Mouse (Mus musculus): ENCODE results near the gene Dnaja4.

Dnaja4 gene

DNA sequence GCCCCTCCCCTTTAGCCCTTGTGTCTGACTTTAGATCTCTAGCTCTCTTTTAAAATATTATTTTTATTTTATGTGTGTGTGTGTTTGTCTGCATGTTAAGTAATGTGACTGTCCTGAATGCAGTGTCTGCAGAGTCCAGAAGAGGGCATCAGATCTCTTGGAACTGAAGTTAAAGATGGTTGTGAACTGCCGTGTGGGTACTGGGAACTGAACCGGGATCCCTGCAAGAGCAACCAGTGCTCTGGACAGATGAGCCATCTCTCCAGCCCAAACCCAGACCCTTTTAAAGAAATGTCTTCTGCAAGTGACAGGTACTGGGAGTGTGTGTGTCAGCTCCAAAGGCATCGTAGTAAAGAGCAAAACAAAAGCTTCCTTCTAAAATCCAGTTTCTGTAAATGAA, 32.6 kb upstream of the Dnaja4 start:
- no peak for TF ChIP-seq POU5F1 (IDR thresholded peaks at IDR 0.05; ENCODE audit: borderline replicate concordance, low read length)
- TF ChIP-seq CTCF (conservative IDR thresholded peaks at IDR 0.05; ENCODE audit: low read length): peak; percentile 23; the same call in 1 of the 2 replicates
- no peak for TF ChIP-seq NANOG (IDR thresholded peaks at IDR 0.05; ENCODE audit: borderline replicate concordance, low read length)

DNA sequence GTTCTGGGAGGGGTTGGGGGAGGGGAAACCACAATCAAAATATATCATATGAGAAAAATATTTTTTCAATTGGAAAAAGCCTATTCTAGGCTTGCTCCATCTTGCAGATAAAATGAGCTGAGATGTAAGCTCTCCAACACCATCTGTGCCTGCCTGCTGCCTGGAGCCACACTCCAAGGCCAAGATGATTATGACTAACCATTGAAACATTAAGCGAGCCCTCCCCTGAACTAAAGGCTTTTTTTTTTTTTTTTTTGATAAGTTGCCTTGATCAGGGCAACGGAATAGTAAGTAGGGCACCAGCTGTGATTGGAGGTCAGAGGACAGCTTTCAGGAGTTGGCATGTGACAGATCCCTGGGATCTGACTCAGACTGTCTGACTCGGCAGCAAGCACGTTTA, 30.2 kb upstream of the Dnaja4 start:
- TF ChIP-seq CTCF (conservative IDR thresholded peaks at IDR 0.05; ENCODE audit: low read length) (no peak), POU5F1 (IDR thresholded peaks at IDR 0.05; ENCODE audit: borderline replicate concordance, low read length) (no peak), NANOG (IDR thresholded peaks at IDR 0.05; ENCODE audit: borderline replicate concordance, low read length) (no peak)
- Histone ChIP-seq H3K4me1 (replicated peaks; ENCODE audit: low read depth, low read length) (no peaks in the 10 kb centered on the region), H3K4me3 (replicated peaks; ENCODE audit: low read length) (no peak overlapping the region), H3K9me3 (ENCODE audit: low read length) (no peaks in the 10 kb centered on the region), H3K27me3 (ENCODE audit: insufficient read depth, low read length) (no peaks in the 10 kb centered on the region), H3K36me3 (ENCODE audit: insufficient read depth, low read length) (no peaks in the 10 kb centered on the region)

More for the DNA sequence above, 32.6 kb upstream of the Dnaja4 start:
- H3K27me3 ChIP-seq (ENCODE audit: insufficient read depth, low read length): 0 out of 2 replicates have a peak, but pooled peaks cover 6% of the 10 kb centered on the region
- no peak overlapping the region for H3K4me3 ChIP-seq (replicated peaks; ENCODE audit: low read length)
- H3K36me3 ChIP-seq (ENCODE audit: insufficient read depth, low read length): no peaks in the 10 kb centered on the region
- H3K4me1 ChIP-seq (replicated peaks; ENCODE audit: low read depth, low read length): peaks cover 10% of the 10 kb centered on the region
- H3K9me3 ChIP-seq (ENCODE audit: low read length): no peaks in the 10 kb centered on the region

DNA sequence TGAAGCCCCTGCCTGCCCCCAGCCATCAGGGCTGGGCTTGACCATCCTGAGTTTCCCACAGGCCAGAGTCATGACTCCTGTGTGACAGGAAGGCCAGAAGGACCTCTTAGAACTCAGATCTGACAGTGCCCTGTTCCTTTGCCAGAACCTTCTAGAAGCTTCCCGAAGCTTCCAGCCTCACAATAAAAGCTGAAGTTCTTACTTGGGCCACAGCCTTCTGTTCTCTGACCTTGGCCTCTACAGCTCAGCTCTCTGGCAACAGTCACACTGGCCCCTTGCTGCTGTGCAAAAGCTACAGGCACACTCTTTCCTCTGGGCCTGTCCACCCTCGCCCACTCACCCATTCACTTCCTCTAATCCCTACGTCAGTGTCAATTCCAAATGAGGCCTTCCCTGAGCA, 26.7 kb upstream of the Dnaja4 start:
- Histone ChIP-seq H3K9me3 (ENCODE audit: low read length) (no peaks in the 10 kb centered on the region), H3K36me3 (ENCODE audit: insufficient read depth, low read length) (no peaks in the 10 kb centered on the region), H3K27me3 (ENCODE audit: insufficient read depth, low read length) (peaks cover 2% of the 10 kb centered on the region; the same call in 1 of the 2 replicates), H3K4me1 (replicated peaks; ENCODE audit: low read depth, low read length) (no peaks in the 10 kb centered on the region; the same call in 1 of the 2 replicates), H3K4me3 (replicated peaks; ENCODE audit: low read length) (no peak overlapping the region)
- TF ChIP-seq POU5F1 (IDR thresholded peaks at IDR 0.05; ENCODE audit: borderline replicate concordance, low read length) (no peak), NANOG (IDR thresholded peaks at IDR 0.05; ENCODE audit: borderline replicate concordance, low read length) (no peak), CTCF (conservative IDR thresholded peaks at IDR 0.05; ENCODE audit: low read length) (no peak)

DNA sequence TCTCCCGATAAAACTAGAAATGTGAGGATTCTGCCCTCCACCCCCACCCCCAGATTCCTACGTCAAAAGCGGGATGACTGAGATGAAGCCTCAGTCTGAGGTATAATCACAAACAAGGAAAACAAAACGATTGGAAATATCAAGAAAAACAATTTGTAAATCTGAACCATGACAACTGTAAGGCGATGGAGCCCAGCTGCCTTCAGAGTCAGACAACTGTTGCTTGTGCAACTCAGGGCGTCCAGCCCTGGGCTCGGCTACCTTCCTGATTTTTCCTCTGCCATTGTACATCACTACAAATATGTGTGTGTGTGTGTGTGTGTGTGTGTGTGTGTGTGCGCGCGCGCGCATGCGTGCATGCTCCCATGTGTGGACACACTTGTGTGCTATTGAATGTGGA, 24.8 kb upstream of the Dnaja4 start:
- Histone ChIP-seq H3K9me3 (ENCODE audit: low read length) (no peaks in the 10 kb centered on the region), H3K4me3 (replicated peaks; ENCODE audit: low read length) (no peak overlapping the region), H3K4me1 (replicated peaks; ENCODE audit: low read depth, low read length) (no peaks in the 10 kb centered on the region; the same call in 1 of the 2 replicates), H3K27me3 (ENCODE audit: insufficient read depth, low read length) (peaks cover 10% of the 10 kb centered on the region), H3K36me3 (ENCODE audit: insufficient read depth, low read length) (no peaks in the 10 kb centered on the region)
- TF ChIP-seq POU5F1 (IDR thresholded peaks at IDR 0.05; ENCODE audit: borderline replicate concordance, low read length): no peak
- no peak for TF ChIP-seq CTCF (conservative IDR thresholded peaks at IDR 0.05; ENCODE audit: low read length)
- TF ChIP-seq NANOG (IDR thresholded peaks at IDR 0.05; ENCODE audit: borderline replicate concordance, low read length): no peak

DNA sequence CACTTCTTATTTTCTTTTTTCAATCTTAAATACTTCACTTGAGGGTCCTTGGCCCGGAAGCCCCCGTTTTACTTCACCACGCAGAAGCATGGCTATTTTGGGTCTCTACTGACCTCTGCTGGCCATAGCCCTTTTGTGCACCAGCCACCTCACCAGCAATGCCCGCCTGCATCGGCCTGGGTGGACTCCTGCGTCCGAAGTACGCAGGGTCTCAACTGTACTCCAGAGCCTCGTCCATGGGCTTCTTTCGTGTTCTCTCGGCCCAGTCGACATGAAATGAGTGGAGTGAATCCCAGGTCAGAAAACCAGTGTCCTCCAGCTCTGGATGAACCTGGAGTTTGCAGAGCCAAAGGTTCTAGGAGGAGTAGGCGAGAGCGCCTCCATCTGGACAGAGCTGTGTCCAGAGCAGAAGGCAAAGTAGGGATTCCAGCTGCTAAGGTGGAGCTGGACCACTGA, 22.1 kb upstream of the Dnaja4 start:
- TF ChIP-seq CTCF (conservative IDR thresholded peaks at IDR 0.05; ENCODE audit: low read length) (peak; percentile 66), NANOG (IDR thresholded peaks at IDR 0.05; ENCODE audit: borderline replicate concordance, low read length) (no peak)
- no peaks in the 10 kb centered on the region; the same call in 1 of the 2 replicates for H3K4me1 ChIP-seq (replicated peaks; ENCODE audit: low read depth, low read length)
- no peaks in the 10 kb centered on the region for H3K36me3 ChIP-seq (ENCODE audit: insufficient read depth, low read length)

DNA sequence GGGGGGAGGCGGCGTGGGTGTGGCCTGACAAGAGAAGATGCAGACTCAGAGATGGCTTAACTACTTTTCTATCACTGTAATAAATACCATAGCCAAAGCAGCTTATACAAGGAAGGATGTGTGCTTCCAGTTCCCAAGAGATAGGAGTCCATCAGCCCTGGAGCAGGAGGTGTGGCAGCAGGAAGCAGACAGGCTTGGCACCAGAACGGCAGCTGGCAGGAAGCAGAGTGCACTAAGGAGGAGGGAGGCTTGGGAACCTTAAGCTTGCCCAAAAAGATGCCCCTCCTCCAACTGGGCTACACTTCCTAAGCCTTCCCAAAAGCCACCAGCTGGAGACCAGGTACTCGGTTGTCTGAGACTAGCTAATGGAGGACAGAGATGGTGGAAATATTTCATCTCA, 15.8 kb upstream of the Dnaja4 start:
- H3K9me3 ChIP-seq (ENCODE audit: low read length): no peaks in the 10 kb centered on the region
- H3K4me3 ChIP-seq (replicated peaks; ENCODE audit: low read length): no peak overlapping the region
- TF ChIP-seq CTCF (conservative IDR thresholded peaks at IDR 0.05; ENCODE audit: low read length) (no peak), POU5F1 (IDR thresholded peaks at IDR 0.05; ENCODE audit: borderline replicate concordance, low read length) (no peak), NANOG (IDR thresholded peaks at IDR 0.05; ENCODE audit: borderline replicate concordance, low read length) (no peak)
- peaks cover 41% of the 10 kb centered on the region for H3K27me3 ChIP-seq (ENCODE audit: insufficient read depth, low read length)
- no peaks in the 10 kb centered on the region for H3K36me3 ChIP-seq (ENCODE audit: insufficient read depth, low read length)
- H3K4me1 ChIP-seq (replicated peaks; ENCODE audit: low read depth, low read length): no peaks in the 10 kb centered on the region

More for the DNA sequence above, 22.1 kb upstream of the Dnaja4 start:
- Histone ChIP-seq H3K9me3 (ENCODE audit: low read length) (no peaks in the 10 kb centered on the region), H3K27me3 (ENCODE audit: insufficient read depth, low read length) (peaks cover 22% of the 10 kb centered on the region), H3K4me3 (replicated peaks; ENCODE audit: low read length) (peak overlapping the region; percentile 32; the same call in 1 of the 2 replicates)

DNA sequence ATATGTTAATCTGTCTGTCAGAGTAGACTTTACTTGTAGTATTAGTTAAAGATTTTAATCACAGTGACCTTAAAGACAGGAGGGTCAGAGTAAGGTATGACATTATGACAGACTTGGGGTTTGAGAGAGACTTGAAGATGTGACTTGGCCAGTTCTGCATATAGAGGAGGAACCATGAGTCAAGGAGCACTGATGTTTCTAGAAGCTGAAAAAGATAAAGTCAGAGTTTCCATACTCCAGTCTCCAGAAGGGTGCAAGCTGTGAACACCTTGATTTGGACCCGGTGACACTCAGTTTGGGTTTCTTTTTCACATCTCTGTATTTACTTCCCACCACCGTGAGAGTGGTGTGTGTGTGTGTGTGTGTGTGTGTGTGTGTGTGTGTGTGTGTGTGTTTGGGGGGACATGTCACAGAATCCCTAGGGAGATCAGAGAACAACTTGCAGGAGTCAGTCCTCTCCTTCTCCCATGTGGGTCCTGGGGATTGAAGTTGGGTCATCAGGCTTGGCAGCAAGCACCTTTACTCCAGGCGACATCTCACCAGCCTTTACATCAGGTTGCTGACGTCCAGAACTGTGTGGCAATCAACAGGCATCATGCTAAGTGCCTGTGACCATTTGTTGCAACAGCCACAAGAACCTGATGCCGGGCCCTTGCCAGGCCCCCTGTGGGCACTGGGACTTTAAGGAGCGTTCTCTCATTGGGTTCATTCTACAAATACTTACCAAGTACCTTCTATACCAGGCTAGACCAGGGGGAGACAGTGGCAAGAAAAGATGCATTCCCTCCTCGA, 14.7 kb upstream of the Dnaja4 start:
- Histone ChIP-seq H3K9me3 (ENCODE audit: low read length) (no peaks in the 10 kb centered on the region), H3K4me1 (replicated peaks; ENCODE audit: low read depth, low read length) (no peaks in the 10 kb centered on the region), H3K4me3 (replicated peaks; ENCODE audit: low read length) (no peak overlapping the region), H3K27me3 (ENCODE audit: insufficient read depth, low read length) (peaks cover 38% of the 10 kb centered on the region), H3K36me3 (ENCODE audit: insufficient read depth, low read length) (no peaks in the 10 kb centered on the region)
- TF ChIP-seq POU5F1 (IDR thresholded peaks at IDR 0.05; ENCODE audit: borderline replicate concordance, low read length) (no peak), CTCF (conservative IDR thresholded peaks at IDR 0.05; ENCODE audit: low read length) (no peak), NANOG (IDR thresholded peaks at IDR 0.05; ENCODE audit: borderline replicate concordance, low read length) (no peak)

DNA sequence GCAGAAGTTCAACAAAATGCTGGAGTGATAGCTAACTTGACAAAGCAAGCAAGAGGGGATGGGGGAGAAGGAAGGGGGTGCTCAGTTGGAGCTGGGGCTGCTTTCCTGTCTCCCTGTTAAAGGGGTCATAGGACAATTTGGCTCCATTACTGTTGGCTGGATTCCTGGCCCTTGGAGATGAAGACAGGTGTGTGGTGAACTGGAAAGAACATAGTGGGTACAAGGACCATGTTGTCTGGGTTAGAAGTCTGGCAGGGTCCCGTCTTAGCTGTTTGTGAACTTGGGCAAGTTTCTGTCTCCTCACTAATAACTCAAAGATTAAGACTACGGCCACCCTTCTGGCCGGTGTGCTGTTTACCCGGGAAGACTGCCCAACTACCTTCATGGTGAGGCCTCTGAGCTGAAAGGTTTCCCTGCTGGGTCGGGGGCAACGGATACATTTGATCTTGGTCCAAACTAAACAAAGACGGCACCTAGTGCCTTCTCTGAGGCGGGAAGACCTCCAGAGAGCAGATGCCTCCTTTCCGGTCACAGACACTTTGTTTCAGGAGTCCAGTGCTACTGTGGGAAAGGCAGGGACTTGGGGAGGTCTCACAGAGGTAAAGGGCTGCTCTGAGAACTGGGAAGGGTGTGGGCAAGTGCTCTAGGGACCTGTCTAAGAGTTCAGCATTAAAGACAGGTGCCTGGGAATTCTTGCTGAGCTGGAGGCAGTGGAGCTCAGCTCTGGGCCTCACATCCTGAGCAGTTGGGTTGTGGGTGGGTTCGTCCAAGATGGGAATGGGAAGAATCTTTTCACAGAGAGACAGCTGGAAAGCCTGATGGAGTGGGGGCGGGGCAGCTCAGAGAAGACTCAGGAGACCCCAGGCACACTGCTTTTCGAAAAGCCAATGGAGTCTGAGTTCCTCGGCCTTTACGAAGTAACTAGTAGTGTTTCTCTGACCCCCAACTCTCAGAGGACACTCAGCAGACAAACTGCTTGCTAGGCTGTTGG, 11.1 kb upstream of the Dnaja4 start:
- Histone ChIP-seq H3K27me3 (ENCODE audit: insufficient read depth, low read length) (peaks cover 49% of the 10 kb centered on the region), H3K4me3 (replicated peaks; ENCODE audit: low read length) (no peak overlapping the region), H3K9me3 (ENCODE audit: low read length) (no peaks in the 10 kb centered on the region), H3K36me3 (ENCODE audit: insufficient read depth, low read length) (no peaks in the 10 kb centered on the region), H3K4me1 (replicated peaks; ENCODE audit: low read depth, low read length) (peaks cover 4% of the 10 kb centered on the region; the same call in 1 of the 2 replicates)
- TF ChIP-seq POU5F1 (IDR thresholded peaks at IDR 0.05; ENCODE audit: borderline replicate concordance, low read length) (no peak), NANOG (IDR thresholded peaks at IDR 0.05; ENCODE audit: borderline replicate concordance, low read length) (no peak), CTCF (conservative IDR thresholded peaks at IDR 0.05; ENCODE audit: low read length) (no peak)
